Mouse (Mus musculus) central nervous system, embryonic 18 days (tissue): ENCODE measurements around the gene Rbfox3. TPM values are rescaled to one million over a fixed set of nuclear protein-coding genes. Genes with fewer than 3 reads are reported as not detected.

Source experiments
- polyA plus RNA-seq: library from polyadenylated mRNA; depleted of rRNA; stranded (reverse); fragments of >200 nt; gene quantifications from 2 replicates; pipeline ENCODE4 v1.2.3, GENCODE M21; 2012; rRNA removed

Rbfox3 gene
- 25.4 and 31.3 TPM in 2 replicates for polyA plus RNA-seq

GRCm38 (mm10) chr11:118911307-118912070, at the start of gene Rbfox3:
Gene Rbfox3, minus strand, starts transcription at chr11:118911597.

GRCm38 (mm10) chr11:118476396-118477373, 434.7 kb downstream of the Rbfox3 start, which contains the start of gene Engase:
Gene Engase, plus strand, starts transcription at chr11:118476829.

Other genes with a start within 250 kb of the Rbfox3 start
- gene Enpp7, start 76.6 kb upstream of the Rbfox3 start, polyA plus RNA-seq = not detected in 2 replicates
- gene Cbx2, start 111.4 kb upstream of the Rbfox3 start, polyA plus RNA-seq = 15.5 and 16.0 TPM in 2 replicates
- 7.9 and 8.4 TPM in 2 replicates for gene Cbx8, start 129.4 kb upstream of the Rbfox3 start, polyA plus RNA-seq
- 40.3 and 43.2 TPM in 2 replicates for gene Cbx4, start 174.6 kb upstream of the Rbfox3 start, polyA plus RNA-seq